Mouse (Mus musculus) heart, postnatal 10 days (tissue): ENCODE results near the gene Focad. TPM values are rescaled to one million over a fixed set of nuclear protein-coding genes. Genes with fewer than 3 reads are reported as not detected.

Source experiments
- DNase-seq, 2 experiments: peaks; one replicate each; pipeline ENCODE4 v3.0.0; 2021
- intact Hi-C: fragments of 180-260 bp; cut with DNase I; formaldehyde crosslinking; loops from one replicate; pipeline ENCODE4 v1.15.1; 2025
- total RNA-seq, 2 experiments: library from RNA; stranded (reverse); gene quantifications; 2 replicates each; pipeline ENCODE4 v1.2.3; 2021

Gene Focad
- 10 to 100 TPM; 13.9 to 16.7 TPM for total RNA-seq

- peak; percentile 98 to 99 for DNase-seq
- intact Hi-C loops = loop anchor here (5.0 to 10.0 kb wide), 2 partner anchors 57 to 421 kb away; no protein-coding TSS in a partner anchor
Observed at GRCm38 (mm10) chr4:88094062-88094767, at the start of gene Focad. Gene Focad (plus strand): TSS chr4:88094629.

GRCm38 (mm10) chr4:88045151-88045550 is 49.3 kb upstream of the Focad start:
- intact Hi-C loops = no loop called here
- no peak for DNase-seq

- no peak for DNase-seq
- intact Hi-C loops = no loop called here
Observed at GRCm38 (mm10) chr4:88046280-88046679, 48.1 kb upstream of the Focad start.

DNA sequence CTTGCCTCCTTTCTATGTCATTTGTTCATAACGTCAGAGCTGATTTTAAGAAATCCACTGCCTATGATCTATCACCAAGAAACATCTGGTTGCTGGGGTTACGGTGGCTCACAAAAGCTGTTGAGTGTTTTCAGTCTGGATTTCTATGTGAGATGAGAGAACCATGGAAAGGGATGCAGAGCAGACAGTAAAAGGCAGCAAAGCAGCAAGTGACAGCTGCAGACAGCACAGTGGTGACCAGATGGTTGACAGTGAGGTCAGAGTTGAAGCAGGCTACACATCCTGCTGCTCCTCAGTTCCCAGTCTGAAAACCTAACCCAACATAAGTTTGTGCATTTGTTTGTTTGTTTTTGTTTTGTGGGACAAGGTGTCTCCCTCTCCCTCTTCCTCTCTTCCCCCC is 19.0 kb upstream of the Focad start:
- no peak for DNase-seq
- intact Hi-C loops = no loop called here

GRCm38 (mm10) chr4:88078983-88079382 is 15.4 kb upstream of the Focad start:
- DNase-seq = no peak
- intact Hi-C loops = no loop called here

GRCm38 (mm10) chr4:88081417-88081816 is 13.0 kb upstream of the Focad start:
- no peak for DNase-seq
- intact Hi-C loops = no loop called here

DNA sequence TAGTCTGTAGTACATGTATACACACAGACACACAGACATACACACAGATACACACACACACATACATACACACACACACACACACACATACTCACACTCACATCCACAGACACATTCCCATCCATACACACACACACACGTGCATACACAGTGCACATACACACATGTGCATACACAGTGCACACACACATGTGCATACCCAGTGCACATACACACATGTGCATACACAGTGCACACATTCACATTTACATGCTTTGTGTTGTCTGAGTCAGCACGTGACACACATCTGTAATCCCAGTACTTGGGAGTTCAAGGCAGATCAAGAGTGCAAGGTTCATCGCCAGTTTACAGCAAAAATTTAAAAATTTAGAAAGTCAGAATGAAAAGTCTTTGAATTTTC is 12.5 kb upstream of the Focad start:
- intact Hi-C loops = no loop called here
- no peak for DNase-seq

- intact Hi-C loops = no loop called here
- no peak for DNase-seq
Observed at GRCm38 (mm10) chr4:88082381-88082780, 12.0 kb upstream of the Focad start.

DNA sequence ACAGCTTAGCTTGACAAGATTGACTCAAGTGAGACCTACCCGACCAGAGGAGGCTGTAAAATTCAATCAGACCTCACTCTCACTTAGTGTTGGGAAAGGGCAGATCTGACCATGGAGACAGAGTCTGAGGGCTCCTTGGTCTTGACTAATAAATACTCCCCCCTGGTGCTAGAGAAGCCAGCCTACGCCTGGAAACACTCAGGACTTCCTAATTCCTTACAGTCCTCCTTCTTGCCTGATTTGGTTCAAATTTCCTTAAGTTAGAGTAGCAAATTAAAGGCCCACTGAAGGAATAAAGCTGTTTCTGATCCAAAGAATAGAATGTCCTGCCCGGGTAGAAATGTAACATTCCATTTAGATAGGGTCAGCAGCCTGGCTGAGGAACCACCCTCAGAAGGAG is 10.6 kb upstream of the Focad start:
- intact Hi-C loops = no loop called here

GRCm38 (mm10) chr4:88090316-88090715 is 4.1 kb upstream of the Focad start:
- intact Hi-C loops = loop anchor here (5.0 to 10.0 kb wide), 2 partner anchors 53 to 424 kb away; no protein-coding TSS in a partner anchor
- no peak for DNase-seq

More for the DNA sequence above, 10.6 kb upstream of the Focad start:
- no peak for DNase-seq

GRCm38 (mm10) chr4:88094768-88095420 is 465 bp downstream of the Focad start:
- intact Hi-C loops = loop anchor here (5.0 to 10.0 kb wide), 2 partner anchors 58 to 420 kb away; no protein-coding TSS in a partner anchor
- no peak for DNase-seq

DNA sequence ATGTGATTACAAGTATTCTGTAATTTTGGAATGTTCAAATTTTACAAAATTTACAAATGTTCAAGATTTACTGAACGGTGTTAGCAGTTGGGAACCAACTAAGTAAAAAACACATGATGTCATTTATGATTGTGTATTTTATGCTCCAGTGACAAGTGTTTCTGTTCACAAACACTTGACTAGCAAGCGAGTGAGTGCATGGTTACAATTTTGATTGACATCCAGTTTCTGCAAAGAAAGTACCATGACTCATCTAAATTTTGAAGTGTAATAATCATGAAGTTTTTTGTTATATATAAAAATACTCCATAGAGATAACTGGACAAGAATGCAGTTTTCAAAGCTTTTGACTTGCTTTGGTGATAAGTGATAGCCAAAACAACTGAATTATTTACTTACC is 1.3 kb downstream of the Focad start:
- no peak for DNase-seq
- intact Hi-C loops = loop anchor here (10.0 kb wide), 1 partner anchor 419 kb away; no protein-coding TSS in a partner anchor

DNA sequence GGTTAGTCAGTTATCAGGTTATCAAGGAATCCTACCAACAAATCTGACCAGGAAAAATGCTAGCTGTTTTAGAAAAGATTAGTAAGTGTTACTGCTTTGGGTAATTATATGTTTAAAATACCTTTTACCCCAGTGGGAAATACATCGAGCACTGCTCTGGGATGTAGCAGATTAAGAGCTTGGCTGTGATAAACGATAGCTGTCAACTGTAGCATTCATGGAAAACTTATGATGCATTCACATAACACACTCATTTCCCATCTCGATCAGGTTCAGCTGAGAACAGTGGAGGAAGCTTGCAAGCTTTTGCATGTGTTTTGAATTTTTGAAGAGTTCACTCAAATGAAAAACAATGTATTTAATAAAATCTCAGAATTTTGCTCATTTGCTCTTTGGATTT is 14.2 kb downstream of the Focad start:
- no peak for DNase-seq
- intact Hi-C loops = no loop called here

DNA sequence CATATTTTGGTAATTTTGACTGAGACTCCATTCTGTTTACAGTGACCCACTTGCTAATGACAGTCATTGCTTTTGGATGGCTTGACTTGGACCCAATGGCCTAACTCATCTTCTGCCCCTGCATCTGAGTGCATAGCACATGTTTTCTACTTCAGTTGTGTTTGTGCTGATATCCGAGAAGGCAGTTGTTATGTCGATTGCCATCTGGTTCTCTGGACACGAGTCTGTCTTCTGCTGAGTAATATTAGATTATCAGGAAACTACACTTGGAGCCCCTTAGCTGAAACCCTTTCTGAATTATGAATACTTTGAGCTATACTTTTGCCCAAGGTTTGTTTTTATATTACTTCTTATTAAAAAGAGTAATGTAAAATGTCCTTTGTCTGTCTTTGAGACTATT is 22.9 kb downstream of the Focad start:
- intact Hi-C loops = no loop called here

DNA sequence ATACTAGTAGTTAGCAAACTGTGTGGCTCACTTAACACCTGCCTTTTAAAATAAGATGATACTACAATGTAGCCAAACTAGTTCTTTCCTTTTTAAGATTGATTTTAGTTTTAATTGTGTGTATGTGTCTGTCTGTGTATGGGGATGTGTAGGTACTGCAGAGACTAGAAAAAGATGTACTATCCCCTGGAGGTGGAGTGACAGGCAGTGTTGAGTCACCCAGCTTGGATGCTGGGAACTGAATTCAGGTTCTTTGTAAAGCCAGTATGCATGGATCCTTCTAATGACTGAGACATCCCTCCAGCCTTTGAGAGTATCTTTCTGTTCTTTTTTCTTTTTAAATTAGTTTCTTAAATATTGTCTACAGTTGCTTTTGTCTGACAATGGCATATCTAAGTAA is 23.5 kb downstream of the Focad start:
- intact Hi-C loops = no loop called here
- no peak for DNase-seq

More for the DNA sequence above, 22.9 kb downstream of the Focad start:
- no peak for DNase-seq

DNA sequence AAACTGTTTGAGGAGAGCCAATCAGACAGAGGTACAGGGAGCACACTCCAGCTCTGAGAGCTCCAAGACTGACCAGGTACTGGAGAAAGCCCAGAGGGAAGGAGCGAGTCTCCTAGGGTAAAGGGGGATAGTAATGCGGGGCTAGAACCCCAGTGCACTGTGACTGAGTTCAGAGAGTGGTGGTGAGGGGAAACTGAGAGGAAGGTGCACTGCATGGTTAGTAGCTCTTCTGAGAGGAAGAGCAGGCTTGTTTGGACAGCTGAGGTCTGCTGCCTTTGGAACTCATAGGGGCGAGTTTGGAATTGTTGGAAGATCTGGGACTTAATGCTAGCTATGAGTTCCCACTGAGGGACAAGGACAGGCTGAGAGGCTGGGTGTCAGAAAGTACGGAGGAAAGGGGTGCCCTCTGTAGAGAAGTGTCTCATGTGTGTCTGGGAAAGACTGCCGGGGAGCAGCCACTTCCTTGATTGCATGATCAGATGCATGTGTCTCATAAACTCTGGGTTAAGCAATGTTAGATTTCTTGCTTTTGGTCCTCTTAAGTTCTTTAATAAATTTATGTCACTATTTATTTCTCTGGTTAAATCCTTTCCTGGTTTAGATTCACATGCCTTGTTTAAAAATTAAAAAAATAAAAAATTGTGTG is 24.4 kb downstream of the Focad start:
- no peak for DNase-seq
- intact Hi-C loops = no loop called here

GRCm38 (mm10) chr4:88120091-88120490 is 25.7 kb downstream of the Focad start:
- intact Hi-C loops = no loop called here

DNA sequence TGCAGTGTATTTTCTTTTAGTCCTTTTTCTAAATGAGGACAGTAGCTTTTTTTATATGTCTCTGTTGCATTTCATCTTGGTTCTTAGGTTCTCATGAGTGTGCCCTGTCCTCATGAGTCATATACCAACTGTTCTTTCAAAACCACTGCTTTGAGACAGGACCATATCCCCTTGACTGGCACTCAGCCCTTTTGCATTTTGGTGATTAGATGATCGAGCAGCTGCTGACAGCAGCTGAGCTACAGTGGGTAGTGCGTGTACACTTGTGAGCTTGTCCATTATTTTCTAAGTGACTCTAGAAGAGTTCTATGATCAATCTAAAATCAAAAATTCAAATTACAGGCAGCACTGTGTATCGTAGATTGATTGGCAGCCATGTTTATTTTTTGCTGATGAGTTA is 28.0 kb downstream of the Focad start:
- intact Hi-C loops = no loop called here

More at GRCm38 (mm10) chr4:88120091-88120490, 25.7 kb downstream of the Focad start:
- DNase-seq = no peak

DNA sequence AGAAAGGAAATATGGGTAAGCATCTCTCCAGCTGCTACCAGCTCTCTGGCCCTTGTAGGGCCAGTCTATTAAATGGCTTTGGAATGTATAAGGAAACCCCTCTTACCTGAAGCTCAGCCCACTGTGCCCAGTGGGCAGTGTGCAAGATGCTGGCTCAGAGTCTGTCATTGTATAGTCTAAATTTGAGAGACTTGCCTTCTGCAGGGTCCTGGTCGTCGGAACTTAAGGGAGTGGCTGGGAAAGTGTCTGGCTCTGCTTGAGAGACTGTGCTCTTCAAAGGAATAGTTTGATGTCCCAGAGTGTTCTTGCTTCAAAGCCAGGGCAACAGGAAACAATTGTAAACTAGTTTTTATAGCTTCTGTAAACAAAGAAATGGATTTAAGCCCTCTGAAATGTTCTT is 41.5 kb downstream of the Focad start:
- intact Hi-C loops = no loop called here
- DNase-seq = no peak

More for the DNA sequence above, 28.0 kb downstream of the Focad start:
- no peak for DNase-seq

DNA sequence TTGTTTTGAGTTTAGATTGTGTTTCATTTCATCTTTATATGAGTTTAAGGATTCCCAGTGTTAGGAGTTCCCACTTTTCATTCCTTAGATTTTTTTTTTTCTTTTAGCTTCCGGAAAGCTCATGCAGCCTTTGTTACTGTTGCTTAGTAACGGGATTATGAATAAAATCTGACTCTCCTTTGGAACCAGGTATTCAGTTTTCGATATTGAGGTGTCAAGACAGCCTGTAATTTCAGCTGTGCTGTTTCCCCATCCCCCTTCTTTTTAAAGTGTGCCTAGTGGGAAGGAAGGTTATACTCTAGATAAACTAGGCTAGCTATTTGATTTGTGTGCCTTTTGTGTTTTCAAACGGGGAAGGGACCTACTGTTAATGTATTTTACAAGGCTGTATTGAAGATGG is 42.1 kb downstream of the Focad start:
- DNase-seq = no peak
- intact Hi-C loops = no loop called here

DNA sequence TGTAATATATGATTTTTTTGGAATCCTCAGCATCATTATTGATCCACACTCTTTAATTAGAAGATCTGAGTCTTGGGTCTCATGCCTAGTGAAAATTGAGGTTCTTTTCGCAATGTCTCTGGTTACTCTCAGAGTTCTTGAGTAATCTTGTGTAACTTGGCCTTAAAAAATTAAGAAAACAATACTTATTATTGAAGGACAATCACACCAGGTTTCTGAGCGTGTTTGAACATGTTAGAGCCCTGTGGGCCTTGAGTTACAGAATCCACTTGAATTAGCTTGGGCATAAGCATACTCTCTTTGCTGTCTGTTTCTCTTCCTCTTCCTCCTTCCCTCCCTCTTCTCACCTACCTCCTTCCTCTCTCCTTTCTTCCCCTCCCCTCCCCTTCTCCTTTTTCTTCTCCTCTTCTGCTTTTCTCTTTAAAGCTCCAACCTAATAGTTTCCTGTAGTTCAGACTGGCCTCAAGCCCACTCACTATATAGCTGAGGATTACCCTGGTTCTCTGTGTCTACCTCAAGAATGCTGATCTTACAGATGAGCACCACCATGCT is 44.0 kb downstream of the Focad start:
- intact Hi-C loops = no loop called here

More for the DNA sequence above, 44.0 kb downstream of the Focad start:
- DNase-seq = no peak
